Mouse (Mus musculus) layer of hippocampus, postnatal 14 days (tissue): ENCODE data around the gene Kcnj10. TPM values are rescaled to one million over a fixed set of nuclear protein-coding genes. Genes with fewer than 3 reads are reported as not detected.
A peak's percentile ranks its signal among the peaks of the same experiment; 100 is the strongest.

Experiments used
- DNase-seq, 2 experiments: peaks; one replicate each; pipeline ENCODE4 v3.0.0; 2021 to 2022; ENCODE audit warnings: low spot score in 2 of 2, mixed read lengths in 1 of 2
- total RNA-seq, 2 experiments: library from RNA; stranded (reverse); gene quantifications; 2 replicates each; pipeline ENCODE4 v1.2.3; 2021

Kcnj10 gene
- total RNA-seq, 2 experiments from 2014 or later, result 101 to 106 TPM

GRCm38 (mm10) chr1:172376758-172377458, 35.9 kb downstream of the Kcnj10 start:
- DNase-seq, result no peak

- no peak for DNase-seq
Measured at GRCm38 (mm10) chr1:172380066-172380465, 39.1 kb downstream of the Kcnj10 start.

- DNase-seq, result no peak
Measured at GRCm38 (mm10) chr1:172382090-172382489, 41.1 kb downstream of the Kcnj10 start.

- DNase-seq, result peak in 1 of 2 experiments; percentile 31
Measured at GRCm38 (mm10) chr1:172387246-172387645, 46.2 kb downstream of the Kcnj10 start.

- DNase-seq, result no peak
Measured at GRCm38 (mm10) chr1:172390769-172391168, 49.8 kb downstream of the Kcnj10 start.

- DNase-seq, result no peak
Measured at GRCm38 (mm10) chr1:172391807-172392581, 51.0 kb downstream of the Kcnj10 start.

GRCm38 (mm10) chr1:172392643-172393170, 51.7 kb downstream of the Kcnj10 start:
- no peak for DNase-seq

- no peak for DNase-seq
Measured at GRCm38 (mm10) chr1:172393739-172394138, 52.7 kb downstream of the Kcnj10 start.

- no peak for DNase-seq
Measured at GRCm38 (mm10) chr1:172396996-172397752, 56.2 kb downstream of the Kcnj10 start.

- no peak for DNase-seq
Measured at GRCm38 (mm10) chr1:172406077-172406706, 65.2 kb downstream of the Kcnj10 start.

GRCm38 (mm10) chr1:172408996-172409395, 68.0 kb downstream of the Kcnj10 start:
- peak in 1 of 2 experiments; percentile 67 for DNase-seq

GRCm38 (mm10) chr1:172409431-172409830, 68.4 kb downstream of the Kcnj10 start:
- no peak for DNase-seq

- peak; percentile 33 to 63 for DNase-seq
Measured at GRCm38 (mm10) chr1:172410806-172411205, 69.8 kb downstream of the Kcnj10 start.

GRCm38 (mm10) chr1:172412204-172412603, 71.2 kb downstream of the Kcnj10 start:
- DNase-seq, result peak; percentile 71 to 78

GRCm38 (mm10) chr1:172413491-172414230, 72.7 kb downstream of the Kcnj10 start:
- DNase-seq, result no peak

GRCm38 (mm10) chr1:172414231-172414585, 73.2 kb downstream of the Kcnj10 start:
- DNase-seq, result no peak

- no peak for DNase-seq
Measured at GRCm38 (mm10) chr1:172415061-172415460, 74.1 kb downstream of the Kcnj10 start.

- DNase-seq, result no peak
Measured at GRCm38 (mm10) chr1:172418173-172418572, 77.2 kb downstream of the Kcnj10 start.

- no peak for DNase-seq
Measured at GRCm38 (mm10) chr1:172418642-172419041, 77.6 kb downstream of the Kcnj10 start.

- no peak for DNase-seq
Measured at GRCm38 (mm10) chr1:172420181-172420580, 79.2 kb downstream of the Kcnj10 start.
